Mouse (Mus musculus): ENCODE data around the gene Thap4. TPM values are rescaled to one million over a fixed set of nuclear protein-coding genes. Genes with fewer than 3 reads are reported as not detected.

Thap4 gene
- total RNA-seq, 2 experiments from 2014 or later = 42.0 to 44.4 TPM

DNA sequence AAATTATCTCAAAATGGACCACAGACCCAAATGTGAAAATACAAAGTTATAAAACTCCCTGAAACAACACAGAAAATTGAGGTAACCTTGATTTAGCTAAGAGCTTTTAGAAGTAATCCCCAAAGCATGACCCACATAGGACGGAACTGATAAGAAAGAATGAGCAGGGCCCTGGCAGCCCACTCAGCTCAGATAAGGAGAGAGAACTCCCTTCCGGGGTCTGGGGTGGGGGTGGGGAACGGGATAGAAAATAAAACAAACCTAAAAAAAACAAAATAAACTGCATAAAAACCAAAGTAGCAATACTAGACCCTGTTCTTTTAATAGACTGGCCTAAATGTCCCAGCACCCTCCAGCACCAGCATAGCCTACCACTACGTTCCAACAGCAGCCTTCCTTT is 12.7 kb downstream of the Thap4 start:
- Histone ChIP-seq H3K27ac (no peak overlapping the region), H3K4me3 (no peak overlapping the region)
- TF ChIP-seq CTCF (IDR thresholded peaks at IDR 0.05) = no peak
- no peak for DNase-seq (ENCODE audit: extremely low spot score in 1 of 2, low spot score in 2 of 2)
- intact Hi-C loops (cut with DNase I) = no loop called here

DNA sequence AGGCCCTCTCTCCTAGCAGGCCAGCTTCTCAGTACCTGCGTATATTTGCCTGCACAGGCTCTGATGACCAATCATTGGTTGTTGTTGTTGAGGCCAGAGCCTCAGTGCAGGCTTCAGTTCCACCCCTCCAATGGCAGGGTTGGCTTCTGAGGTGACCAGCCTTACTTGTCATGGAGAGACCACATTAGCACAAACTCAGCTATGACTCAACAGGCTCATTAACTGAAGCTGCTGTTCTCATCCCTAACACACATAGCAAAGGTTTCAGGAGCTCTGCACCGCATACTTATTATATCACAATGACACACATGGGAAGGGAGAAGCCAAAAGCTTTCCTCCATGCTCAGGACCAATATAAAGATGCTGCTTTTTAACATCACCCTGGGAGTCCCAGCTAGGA is 14.0 kb downstream of the Thap4 start:
- TF ChIP-seq CTCF (IDR thresholded peaks at IDR 0.05) = no peak
- intact Hi-C loops (cut with DNase I) = no loop called here
- Histone ChIP-seq H3K27ac (no peak overlapping the region), H3K4me3 (no peak overlapping the region)
- DNase-seq (ENCODE audit: extremely low spot score in 1 of 2, low spot score in 2 of 2) = no peak

DNA sequence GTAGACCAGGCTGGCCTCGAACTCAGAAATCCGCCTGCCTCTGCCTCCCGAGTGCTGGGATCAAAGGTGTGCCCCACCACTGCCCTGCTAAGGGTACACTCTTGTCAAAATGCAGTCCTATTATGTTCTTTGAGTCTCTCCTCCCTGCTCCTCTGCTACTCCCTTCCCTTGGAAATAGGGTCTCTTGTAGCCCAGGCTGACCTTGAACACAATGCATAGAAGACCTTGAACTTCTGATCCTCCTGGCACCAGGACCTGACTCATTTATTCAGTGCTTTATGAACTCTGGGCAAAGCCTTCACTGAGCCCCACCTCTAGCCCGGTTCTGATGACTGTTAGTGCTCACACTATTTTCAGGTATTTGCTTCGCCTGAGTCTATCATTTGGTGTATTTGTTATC is 17.0 kb downstream of the Thap4 start:
- DNase-seq (ENCODE audit: extremely low spot score in 1 of 2, low spot score in 2 of 2) = no peak
- H3K4me3 ChIP-seq = no peak overlapping the region
- no peak for TF ChIP-seq CTCF (IDR thresholded peaks at IDR 0.05)
- H3K27ac ChIP-seq = no peak overlapping the region
- intact Hi-C loops (cut with DNase I) = no loop called here

DNA sequence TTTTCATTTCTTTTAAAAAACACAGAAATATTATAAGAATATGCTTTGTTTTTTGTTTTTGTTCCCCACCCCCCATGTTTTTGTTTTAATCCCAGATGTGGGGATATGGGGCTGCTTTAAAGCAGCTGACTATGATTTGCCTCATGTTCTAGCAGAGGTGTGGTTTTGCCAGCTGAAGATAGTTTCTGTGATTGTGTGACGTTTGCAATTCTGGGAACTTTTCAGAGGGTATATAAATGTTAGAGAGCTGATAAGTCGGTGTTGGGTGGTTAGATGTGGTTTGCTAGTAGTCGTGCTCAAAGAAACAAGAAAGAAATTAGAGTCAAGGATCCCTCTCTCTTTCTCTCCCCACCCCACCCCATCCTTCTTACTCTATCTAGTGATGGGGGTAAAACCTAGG is 18.8 kb downstream of the Thap4 start:
- TF ChIP-seq CTCF (IDR thresholded peaks at IDR 0.05) = no peak
- DNase-seq (ENCODE audit: extremely low spot score in 1 of 2, low spot score in 2 of 2) = no peak
- H3K27ac ChIP-seq = no peak overlapping the region
- H3K4me3 ChIP-seq = no peak overlapping the region
- intact Hi-C loops (cut with DNase I) = no loop called here

DNA sequence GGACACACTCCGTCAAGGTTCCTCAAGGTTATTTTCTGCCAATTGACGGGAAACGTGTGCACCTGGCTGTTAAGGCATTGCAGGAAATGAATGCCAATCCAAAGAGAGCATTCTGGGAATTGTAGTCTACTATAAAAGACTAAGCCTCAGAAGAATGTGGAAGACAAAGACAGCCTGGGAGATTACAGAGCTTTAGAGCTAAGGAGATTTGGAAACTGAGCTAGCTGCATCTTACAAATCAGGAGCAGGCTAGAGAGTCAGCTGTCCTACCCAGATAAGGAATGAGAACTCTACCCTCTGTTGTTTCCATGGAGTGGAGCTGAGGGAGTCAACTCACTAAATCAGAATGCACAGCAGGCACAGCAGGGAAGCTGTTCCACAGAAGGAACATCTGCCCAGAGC is 22.8 kb downstream of the Thap4 start:
- H3K27ac ChIP-seq = peak overlapping the region; percentile 24; the same call in 1 of the 2 replicates
- peak overlapping the region; percentile 24; the same call in 1 of the 2 replicates for H3K4me3 ChIP-seq
- no peak for TF ChIP-seq CTCF (IDR thresholded peaks at IDR 0.05)
- intact Hi-C loops (cut with DNase I) = no loop called here
- no peak for DNase-seq (ENCODE audit: extremely low spot score in 1 of 2, low spot score in 2 of 2)

DNA sequence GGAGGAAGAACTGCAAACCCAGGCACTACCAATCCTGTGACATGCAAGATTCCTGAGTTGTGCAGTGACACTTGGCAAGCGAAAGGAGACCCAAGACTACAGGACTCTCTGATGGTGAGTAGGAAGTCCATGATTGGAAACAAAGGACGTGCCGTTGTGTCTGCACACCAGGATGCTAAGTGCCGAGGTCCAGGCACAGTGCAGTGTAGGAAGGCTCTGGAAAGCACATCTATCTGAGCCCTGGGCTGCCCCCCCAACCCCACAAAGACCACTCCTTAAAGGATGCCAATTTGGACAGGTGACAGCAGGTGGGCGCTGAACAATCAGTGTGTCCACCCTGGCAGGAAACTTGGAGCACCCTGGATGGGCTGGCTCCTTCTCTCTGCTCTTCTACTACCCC is 23.6 kb downstream of the Thap4 start:
- no peak overlapping the region for H3K27ac ChIP-seq
- intact Hi-C loops (cut with DNase I) = no loop called here
- TF ChIP-seq CTCF (IDR thresholded peaks at IDR 0.05) = no peak
- DNase-seq (ENCODE audit: extremely low spot score in 1 of 2, low spot score in 2 of 2) = no peak
- H3K4me3 ChIP-seq = peak overlapping the region; percentile 24; the same call in 1 of the 2 replicates

DNA sequence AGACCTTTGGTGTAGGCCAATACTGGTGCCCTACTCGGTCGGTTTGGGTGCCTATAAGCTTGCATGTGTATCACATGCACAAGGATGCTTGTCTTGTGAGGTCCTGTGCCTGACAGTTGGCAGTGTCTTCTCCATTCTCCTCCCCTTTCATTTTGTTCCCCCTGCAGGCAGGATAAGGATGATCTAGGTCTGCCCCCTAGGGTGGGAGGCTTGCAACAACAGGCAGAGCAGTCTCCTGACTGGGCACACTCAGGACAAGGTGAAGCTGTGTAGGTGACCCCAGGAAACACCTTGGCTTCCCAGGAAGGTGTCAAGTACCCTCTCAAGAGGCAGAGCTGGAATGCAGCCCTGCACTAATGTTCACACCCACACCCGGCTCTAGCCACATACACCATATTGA is 27.7 kb downstream of the Thap4 start:
- intact Hi-C loops (cut with DNase I) = loop anchor here (2.0 to 5.0 kb wide), 3 partner anchors 58 to 215 kb away; partner anchors contain the start of gene Farp2
- Histone ChIP-seq H3K4me3 (no peak overlapping the region), H3K27ac (no peak overlapping the region)
- peak in 1 of 2 experiments; percentile 63 for DNase-seq (ENCODE audit: extremely low spot score in 1 of 2, low spot score in 2 of 2)
- TF ChIP-seq CTCF (IDR thresholded peaks at IDR 0.05) = peak; percentile 89

DNA sequence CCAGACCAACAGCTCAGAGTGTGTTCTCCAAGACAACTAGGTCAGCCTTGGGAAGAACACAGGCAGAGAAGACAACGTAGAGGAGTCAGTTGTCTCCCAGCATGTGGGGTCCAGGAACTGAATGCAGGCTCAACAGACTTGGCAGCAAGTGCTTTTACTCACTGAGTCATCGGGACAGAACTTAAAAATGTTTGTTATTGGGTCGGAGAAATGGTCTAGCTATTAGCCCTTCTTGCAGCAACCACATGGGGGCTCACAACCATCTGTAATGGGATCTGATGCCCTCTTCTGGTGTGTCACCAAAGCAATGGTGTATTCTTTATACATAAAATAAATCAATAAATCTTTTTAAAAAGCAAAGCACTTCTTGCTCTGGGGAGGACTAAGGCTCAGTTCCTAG is 28.5 kb downstream of the Thap4 start:
- intact Hi-C loops (cut with DNase I) = loop anchor here (2.0 to 5.0 kb wide), 3 partner anchors 57 to 214 kb away; partner anchors contain the start of gene Farp2
- no peak overlapping the region for H3K27ac ChIP-seq
- TF ChIP-seq CTCF (IDR thresholded peaks at IDR 0.05) = peak; percentile 31
- no peak for DNase-seq (ENCODE audit: extremely low spot score in 1 of 2, low spot score in 2 of 2)
- H3K4me3 ChIP-seq = no peak overlapping the region

DNA sequence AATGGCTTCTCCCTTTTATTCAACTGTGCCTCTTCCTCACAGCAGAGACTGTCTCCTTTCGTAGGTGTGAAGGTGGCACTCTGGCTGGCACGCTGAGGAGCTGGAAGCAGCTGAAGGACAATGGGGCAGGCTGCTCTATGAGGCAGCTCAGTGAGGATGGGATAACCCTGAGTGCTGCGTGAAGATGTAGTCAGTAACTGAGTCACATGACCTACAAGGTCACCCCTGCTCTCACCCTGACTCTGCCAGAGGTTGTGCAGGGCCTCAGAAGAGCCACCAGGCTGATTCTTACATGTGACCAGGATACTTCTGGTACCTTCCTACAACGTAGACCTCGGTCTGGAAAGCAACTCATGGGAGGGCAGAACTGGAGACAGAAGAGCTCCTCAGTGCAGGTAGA is 29.0 kb downstream of the Thap4 start:
- H3K4me3 ChIP-seq = no peak overlapping the region
- no peak for DNase-seq (ENCODE audit: extremely low spot score in 1 of 2, low spot score in 2 of 2)
- H3K27ac ChIP-seq = no peak overlapping the region
- TF ChIP-seq CTCF (IDR thresholded peaks at IDR 0.05) = no peak
- intact Hi-C loops (cut with DNase I) = loop anchor here (2.0 to 5.0 kb wide), 3 partner anchors 57 to 213 kb away; partner anchors contain the start of gene Farp2

DNA sequence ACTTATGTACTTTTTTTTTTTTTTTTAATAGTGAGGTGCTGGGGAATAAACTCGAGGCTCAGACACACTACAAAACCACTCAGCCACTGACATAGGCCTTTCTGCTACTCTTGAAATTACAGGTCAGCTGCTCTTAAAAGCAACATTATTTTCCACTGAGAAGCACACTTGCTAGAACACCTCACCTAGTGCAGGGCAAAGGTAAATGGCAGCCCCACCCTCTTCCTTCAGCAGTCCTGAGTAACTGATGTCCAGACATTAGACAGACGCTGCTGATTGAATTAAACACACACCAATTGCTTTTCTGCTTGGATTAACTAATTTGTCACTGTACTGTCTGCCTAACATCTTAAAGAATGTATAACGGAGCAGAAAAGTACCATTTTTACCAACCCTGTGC is 30.0 kb downstream of the Thap4 start:
- no peak overlapping the region for H3K4me3 ChIP-seq
- TF ChIP-seq CTCF (IDR thresholded peaks at IDR 0.05) = no peak
- DNase-seq (ENCODE audit: extremely low spot score in 1 of 2, low spot score in 2 of 2) = no peak
- intact Hi-C loops (cut with DNase I) = loop anchor here (5.0 kb wide), 1 partner anchor 212 kb away; the partner anchor contains the start of gene Farp2
- H3K27ac ChIP-seq = no peak overlapping the region

DNA sequence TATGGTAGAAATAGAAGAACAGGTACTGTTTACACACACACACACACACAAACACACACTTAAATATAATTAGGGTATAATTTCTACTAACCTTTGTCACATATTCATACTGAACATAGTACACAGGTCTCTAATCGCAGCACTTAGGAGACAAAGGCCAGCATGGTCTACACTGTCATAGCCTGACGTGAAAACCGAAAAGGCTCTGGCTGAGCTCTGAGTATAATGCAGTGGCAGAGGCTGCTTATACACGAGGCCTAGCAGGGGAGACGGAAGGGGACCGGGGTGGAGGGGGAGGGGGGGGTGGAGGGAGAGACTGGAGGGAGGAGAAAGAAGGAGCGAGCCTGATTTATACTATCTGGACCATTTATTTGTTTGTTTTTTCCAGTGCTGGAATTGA is 33.1 kb downstream of the Thap4 start:
- no peak overlapping the region for H3K27ac ChIP-seq
- no peak overlapping the region for H3K4me3 ChIP-seq
- intact Hi-C loops (cut with DNase I) = no loop called here
- DNase-seq (ENCODE audit: extremely low spot score in 1 of 2, low spot score in 2 of 2) = no peak
- TF ChIP-seq CTCF (IDR thresholded peaks at IDR 0.05) = no peak

DNA sequence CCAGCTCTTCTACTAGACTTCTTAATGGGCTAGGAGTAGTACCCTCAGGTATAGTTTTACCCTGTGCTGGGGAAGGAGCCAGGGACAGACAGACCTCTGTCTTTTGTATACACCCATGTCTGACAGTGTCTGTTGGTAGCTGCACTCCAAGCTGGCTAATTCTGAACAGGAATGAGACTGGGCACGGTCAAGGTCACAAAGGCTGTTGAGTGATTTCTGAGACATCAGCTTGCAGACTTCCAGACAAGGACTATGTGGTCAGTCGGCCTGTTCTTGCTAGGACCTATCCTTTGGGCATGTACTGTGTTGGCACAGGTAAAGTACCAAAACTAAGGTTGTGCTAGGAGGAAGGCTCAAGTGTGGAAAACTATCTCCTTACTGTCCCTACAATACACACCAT is 38.5 kb downstream of the Thap4 start:
- H3K4me3 ChIP-seq = no peak overlapping the region
- no peak for TF ChIP-seq CTCF (IDR thresholded peaks at IDR 0.05)
- no peak overlapping the region for H3K27ac ChIP-seq
- intact Hi-C loops (cut with DNase I) = no loop called here
- no peak for DNase-seq (ENCODE audit: extremely low spot score in 1 of 2, low spot score in 2 of 2)

DNA sequence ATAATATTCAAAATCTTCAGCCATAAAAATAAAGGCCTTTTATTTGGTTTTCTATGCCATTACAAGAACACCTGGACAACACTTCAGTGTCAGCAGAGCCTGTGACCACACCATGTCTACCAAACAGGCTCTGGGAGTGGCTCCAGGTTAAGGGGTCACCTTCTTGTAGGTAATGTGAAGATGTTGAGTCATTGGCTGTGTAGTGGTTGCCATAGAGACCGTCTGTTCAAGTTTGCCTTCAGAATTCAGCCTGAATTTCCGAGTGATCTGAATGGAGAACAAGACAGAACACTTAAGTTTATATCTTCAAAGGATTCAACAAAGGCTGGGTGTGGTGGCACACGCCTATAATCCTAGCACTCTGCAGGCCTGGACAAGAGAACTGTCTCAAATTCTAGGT is 49.3 kb downstream of the Thap4 start:
- no peak for DNase-seq (ENCODE audit: extremely low spot score in 1 of 2, low spot score in 2 of 2)
- H3K4me3 ChIP-seq = no peak overlapping the region
- no peak for TF ChIP-seq CTCF (IDR thresholded peaks at IDR 0.05)
- no peak overlapping the region for H3K27ac ChIP-seq
- intact Hi-C loops (cut with DNase I) = no loop called here

All from left cerebral cortex, adult 2 months (tissue).